Mouse (Mus musculus) kidney, adult 11 months (tissue): ENCODE results near the gene Tex101.
"Not testable (repeated sequence)": the region's sequence is repeated elsewhere in the genome, so short reads cannot be mapped to it uniquely, and the experiment has no call there.

ENCODE experiments used
- DNase-seq: peaks from one replicate; pipeline ENCODE4 v3.0.0; 2022

The Tex101 gene

DNA sequence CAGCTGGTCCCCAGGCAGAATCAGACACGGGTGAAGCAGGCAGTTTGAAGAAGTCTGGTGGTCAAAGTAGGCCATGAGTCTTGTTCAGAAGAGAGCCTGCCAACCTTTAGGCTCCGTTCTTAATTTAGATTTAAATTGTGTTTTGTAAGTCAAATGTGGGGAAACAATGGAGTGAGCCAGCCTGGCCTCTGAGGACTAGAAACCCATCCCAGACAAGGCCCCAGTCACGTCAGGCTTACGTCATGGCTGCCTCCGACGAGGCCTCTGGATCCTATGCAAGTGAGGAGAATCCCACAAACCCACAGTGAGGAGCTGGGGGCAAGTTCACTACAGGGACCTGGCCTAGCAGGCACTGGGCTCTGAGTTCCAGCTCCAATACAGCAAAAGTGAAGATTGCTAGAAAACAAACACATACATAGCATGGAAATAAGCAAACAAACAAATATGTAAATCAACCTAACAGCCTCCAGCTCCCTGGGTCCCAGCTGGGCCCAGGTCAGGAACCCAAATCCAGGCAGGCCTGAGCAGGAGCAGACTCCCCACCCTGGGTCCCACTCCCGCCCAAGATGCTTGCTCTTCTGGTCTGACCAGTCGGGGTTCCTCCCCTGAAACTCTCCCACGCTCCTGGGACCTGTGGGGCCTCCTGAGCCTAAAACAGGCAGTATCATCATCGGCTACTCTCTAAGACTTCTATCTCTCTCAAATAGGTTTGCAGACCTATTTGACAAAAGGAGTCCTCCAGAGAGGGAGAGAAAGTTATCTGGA, 46.2 kb downstream of the Tex101 start:
- no peak for DNase-seq

- no peak for DNase-seq
Measured at GRCm38 (mm10) chr7:24629672-24630071, 46.8 kb downstream of the Tex101 start.

GRCm38 (mm10) chr7:24628685-24629610, 47.5 kb downstream of the Tex101 start:
- DNase-seq, result peak; percentile 79

GRCm38 (mm10) chr7:24622967-24623366, 53.5 kb downstream of the Tex101 start:
- DNase-seq, result no peak

DNA sequence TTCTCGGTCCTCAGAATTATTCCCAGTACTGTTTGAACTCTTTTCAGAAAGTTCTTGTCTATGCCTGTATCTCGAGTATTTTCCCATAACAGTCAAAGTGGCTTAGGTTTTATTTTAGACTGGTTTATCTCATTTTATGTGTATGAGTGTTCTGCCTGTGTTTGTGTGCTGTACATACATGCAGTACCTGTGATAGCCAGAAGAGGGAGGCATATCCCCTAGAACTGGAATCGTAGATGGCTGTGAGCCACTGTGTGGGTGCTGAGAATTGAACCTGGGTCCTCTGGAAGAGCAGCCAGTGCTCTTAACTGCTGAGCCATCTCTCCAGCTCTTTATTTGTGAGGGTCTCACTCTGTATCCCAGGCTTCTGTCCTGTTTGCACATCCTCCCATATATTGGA, 55.3 kb downstream of the Tex101 start:
- DNase-seq, result no peak

GRCm38 (mm10) chr7:24619671-24620397, 56.6 kb downstream of the Tex101 start:
- no peak for DNase-seq

DNA sequence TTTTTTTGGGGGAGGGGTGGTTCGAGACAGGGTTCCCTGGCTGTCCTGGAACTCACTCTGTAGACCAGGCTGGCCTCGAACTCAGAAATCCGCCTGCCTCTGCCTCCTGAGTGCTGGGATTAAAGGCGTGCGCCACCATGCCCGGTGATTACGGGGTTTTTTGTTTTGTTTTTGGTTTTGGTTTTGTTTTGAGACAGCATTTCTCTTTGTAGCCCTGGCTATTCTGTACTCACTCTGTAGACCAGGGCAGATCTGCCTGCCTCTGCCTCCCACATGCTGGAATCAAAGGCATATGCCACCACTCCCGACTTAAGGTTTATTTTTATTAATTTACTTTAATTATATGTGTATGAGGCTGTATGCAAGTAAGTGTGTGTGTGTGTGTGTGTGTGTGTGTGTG, 58.1 kb downstream of the Tex101 start:
- DNase-seq, result not testable (repeated sequence)
